Mouse (Mus musculus) adrenal gland, postnatal 14 days (tissue): ENCODE results near the gene Sytl4. TPM values are rescaled to one million over a fixed set of nuclear protein-coding genes. Genes with fewer than 3 reads are reported as not detected.

ENCODE experiments used
- DNase-seq: peaks from one replicate; pipeline ENCODE4 v3.0.0; 2021; ENCODE audit warnings: mixed read lengths
- long read RNA-seq, 2 experiments: library from polyadenylated mRNA; stranded (forward); transcript quantifications; one replicate each; pipeline ENCODE4 v2.0.0; 2021
- total RNA-seq: library from RNA; stranded (reverse); gene quantifications from 2 replicates; pipeline ENCODE4 v1.2.3, GENCODE M21; 2021

Gene Sytl4
- total RNA-seq: 9.0 and 11.0 TPM in 2 replicates
- long read RNA-seq, experiment 1, partial matches to known transcripts: 2 of 11 reads
- long read RNA-seq, experiment 1, other reads (novel, unspliced or antisense): 3 of 11 reads
- long read RNA-seq, experiment 2, partial matches to known transcripts: 0 of 2 reads
- long read RNA-seq, experiment 2, other reads (novel, unspliced or antisense): 1 of 2 reads

DNA sequence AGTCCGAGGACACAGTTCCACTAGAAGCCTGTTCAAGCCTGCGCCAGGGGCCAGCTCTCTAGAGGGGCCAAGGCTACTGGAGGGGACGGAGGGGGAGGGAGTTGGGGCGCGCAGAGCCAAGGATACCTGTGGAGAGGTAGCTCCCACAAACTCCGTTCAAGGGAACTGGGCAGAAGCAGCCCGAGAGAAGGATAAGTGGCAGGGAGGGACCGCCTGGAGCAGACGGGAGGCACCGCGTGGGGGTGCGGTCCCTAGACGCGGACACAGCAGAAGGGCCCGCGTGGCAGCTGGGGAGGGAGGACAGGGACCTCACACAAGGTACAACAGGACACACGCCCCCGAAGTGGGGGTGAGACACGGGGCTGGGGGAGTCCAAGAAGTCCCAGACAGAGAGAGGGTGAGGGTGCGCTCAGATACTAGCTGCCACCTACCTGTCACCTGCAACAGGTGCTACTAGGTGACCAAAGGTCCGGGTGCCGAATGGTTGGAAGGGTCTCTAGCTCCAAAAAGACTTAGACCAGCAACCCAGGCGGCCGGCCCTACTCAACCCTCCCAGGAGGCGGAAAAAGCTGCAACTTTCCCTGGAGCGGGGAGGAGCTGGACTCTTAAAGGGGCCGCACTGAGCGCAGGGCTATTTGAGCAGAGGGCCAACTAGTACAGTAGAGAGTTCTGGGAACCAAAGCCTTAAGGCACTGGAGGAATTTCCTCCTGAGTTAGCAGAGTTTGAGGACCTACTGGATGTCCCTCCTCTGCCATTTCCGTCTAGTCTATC, at the start of gene Sytl4:
Gene Sytl4 (minus strand): TSS at position 582 of the 772 bp plus-strand sequence.
- DNase-seq: peak; percentile 66

GRCm38 (mm10) chrX:134020664-134021063, 39.1 kb upstream of the Sytl4 start:
- DNase-seq: no peak

DNA sequence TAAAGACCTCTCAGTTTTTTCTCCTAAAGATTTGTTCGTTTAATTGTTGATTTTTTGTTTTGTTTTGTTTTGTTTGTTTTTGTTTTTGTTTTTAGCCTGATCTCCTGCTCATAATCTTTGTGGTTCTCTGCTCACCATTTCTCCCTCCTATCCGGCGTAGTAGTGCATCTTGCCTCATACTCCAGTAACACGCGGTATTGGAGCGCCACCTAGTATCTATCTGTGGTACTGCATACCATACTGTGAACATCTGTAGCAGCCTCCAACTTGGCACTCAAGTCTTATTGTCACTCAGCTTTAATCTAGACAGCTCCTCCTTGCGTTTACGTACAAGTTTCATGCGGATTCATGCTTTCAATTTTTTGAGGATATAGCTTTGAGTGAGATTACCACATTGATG, 37.4 kb upstream of the Sytl4 start:
- DNase-seq: peak; percentile 72

DNA sequence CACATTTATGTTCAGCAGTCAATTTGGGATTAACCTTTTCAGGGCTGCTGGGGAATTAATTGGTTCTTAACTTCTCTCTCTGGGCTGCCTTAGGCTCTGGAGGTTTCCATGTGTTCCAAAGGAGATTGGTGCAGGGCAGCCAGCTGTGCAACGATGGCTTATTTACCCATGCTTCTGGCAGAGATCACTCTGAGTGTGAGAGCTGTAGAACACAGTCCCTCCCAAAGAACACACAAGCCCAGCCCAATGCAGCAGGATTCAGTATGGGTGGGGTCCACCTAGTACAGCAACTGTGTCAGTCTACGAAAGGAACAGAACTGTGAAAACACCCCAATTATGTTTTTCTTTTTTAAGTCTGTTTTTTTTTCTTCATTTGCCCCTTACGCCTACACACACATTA, 14.3 kb upstream of the Sytl4 start:
- no peak for DNase-seq

DNA sequence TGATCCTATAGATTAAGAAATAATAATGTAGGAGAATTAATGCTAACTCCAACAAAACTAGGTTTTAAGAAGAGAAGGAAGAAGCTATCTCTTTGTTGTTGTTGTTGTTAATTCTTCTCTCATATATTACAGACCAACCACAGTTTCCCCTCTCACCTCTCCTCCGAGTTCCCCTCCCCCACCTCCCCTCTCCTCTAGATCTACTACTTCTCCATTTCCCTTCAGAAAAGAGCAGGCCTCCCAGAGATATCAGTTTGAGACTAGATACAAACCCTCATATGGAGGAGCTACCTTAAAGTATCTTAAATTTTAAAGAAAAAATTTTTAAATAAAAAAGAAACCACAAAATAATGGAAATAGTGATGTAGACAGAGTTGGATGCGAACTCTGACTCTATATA, 17.0 kb downstream of the Sytl4 start:
- no peak for DNase-seq

DNA sequence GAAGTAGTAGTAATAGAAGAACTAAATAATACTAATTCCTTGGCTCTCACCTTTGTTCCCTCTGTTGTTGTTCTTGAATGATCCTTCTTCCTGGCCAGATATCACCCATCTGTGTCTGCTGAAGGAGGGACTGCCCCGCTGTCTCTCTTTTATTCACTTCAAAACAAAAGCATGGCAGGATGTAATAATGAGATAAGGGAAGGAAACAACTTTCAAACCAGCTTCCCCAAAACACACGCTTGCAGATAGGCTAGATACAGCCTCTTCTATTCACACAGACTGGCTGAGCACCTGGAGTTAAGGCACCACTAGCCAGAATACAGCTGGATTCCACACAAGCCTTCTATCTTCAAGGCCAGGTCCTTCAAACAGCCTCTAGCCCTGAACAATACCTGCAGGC, 21.0 kb downstream of the Sytl4 start:
- DNase-seq: no peak

GRCm38 (mm10) chrX:133954661-133955060, 27.0 kb downstream of the Sytl4 start:
- DNase-seq: no peak

DNA sequence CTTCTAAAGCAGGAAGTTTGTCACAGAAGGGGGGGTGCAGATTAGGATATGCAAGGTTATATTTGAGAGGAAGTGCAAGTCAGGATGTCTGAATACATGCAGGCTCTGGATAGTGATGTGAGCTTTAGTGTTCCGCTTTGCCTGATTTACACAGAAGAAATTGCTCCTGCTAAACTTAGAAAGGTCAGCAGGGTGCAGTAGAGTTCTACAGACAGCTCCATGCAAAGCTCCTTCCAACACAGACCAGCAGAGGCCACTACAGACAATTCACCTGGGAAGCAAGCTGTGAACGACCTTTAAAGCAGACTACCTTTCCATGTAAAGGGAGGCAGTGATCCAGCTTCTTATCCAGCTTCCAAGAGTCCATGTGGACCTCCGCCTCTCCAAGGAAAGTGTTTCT, 34.2 kb downstream of the Sytl4 start:
- DNase-seq: peak; percentile 60

DNA sequence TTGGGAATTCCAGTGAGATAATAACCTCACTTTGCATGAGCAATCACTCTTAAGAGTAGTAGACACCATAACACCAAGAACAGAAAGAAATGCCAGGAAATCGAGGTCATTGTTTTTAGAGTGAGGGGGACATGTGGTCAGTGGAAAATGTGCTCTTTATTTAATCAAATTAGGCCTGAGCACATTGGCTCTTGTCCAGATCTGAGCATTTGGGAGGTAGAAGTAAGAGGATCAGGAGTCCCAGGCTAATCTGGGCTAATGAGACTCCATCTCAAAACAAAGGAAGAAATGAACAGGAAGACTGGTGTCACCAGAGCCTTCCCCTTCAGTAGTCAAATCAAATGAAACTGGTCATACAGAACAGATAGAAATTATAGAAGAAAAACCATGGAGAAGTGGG, 42.1 kb downstream of the Sytl4 start:
- no peak for DNase-seq

- DNase-seq: no peak
Measured at GRCm38 (mm10) chrX:133936605-133937225, 44.9 kb downstream of the Sytl4 start.

GRCm38 (mm10) chrX:133931302-133932013, 50.2 kb downstream of the Sytl4 start:
- peak; percentile 43 for DNase-seq

- no peak for DNase-seq
Measured at GRCm38 (mm10) chrX:133926760-133927159, 54.9 kb downstream of the Sytl4 start.

- no peak for DNase-seq
Measured at GRCm38 (mm10) chrX:133921187-133921586, 60.4 kb downstream of the Sytl4 start.

DNA sequence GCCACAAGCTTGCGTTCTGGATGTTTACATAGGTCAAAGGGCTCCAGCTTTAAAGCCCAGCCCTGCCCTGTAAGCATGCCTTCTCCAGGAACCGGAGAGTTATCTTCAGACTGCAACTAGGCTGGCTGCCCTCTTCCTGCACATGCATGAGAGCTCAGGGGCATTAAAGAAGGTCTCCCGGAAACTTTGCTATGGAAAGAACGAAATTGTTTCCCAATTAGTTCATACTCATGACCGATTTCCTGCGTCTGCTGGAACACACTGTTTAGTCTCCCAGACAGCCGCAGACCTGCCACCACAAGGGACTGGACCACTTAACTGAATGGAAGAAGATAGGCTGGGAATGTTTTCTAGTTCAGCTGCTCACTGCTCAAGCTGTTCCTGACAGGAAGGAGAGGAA, 67.4 kb downstream of the Sytl4 start:
- no peak for DNase-seq

DNA sequence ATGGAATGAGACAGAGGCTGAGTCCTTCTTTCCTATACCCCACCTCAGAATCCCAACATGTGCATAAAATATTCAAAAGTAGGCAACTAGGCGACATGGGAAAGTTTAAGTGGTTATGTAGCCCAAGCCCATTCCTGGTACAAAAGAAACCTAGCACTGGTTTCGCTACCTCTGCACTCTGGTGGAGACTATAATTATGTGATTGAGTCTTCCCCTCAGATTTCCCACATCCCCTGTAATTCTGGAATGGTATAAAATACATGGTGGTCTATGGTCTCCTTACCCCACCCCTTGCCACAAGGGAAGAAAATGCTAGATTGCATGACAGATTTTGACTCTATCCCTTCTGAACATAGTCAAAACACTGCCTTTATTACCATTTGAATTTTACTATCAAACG, 68.6 kb downstream of the Sytl4 start:
- no peak for DNase-seq

DNA sequence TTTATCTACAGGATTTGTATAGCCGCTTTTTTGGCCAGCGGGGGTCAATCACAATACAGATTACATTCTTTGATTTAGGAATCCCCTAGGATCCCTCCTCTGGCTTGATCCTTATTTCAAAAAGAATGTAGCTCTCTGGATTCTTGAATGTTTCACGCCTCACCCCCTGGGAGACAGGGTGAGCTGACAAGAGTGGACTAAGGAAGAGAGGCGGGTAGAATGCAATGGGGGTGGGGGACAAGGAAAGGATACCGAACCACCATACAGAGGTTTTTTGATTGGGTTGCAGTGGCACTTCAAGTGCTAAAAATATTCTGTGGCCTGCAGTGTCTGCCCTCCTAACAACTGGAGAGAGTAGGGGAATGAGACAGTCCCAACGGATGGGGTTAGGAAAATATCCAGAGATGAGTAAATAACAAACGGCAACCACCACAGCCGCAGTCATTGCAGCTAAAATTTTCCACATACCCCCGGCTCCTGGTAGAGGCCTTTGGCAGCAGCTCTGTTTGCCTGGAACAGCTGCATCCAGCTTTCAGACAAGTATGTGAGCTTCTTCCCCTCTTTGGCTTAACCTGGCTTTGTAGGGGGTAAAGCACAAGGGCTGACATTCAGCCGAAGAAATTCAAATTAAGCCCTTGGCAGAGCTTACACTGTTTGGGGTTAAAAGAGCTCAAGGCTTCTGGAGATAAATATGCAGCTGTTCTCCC, 70.1 kb downstream of the Sytl4 start:
- DNase-seq: no peak

- DNase-seq: no peak
Measured at GRCm38 (mm10) chrX:133908261-133908660, 73.4 kb downstream of the Sytl4 start, which contains the start of gene Srpx2. Srpx2 (plus strand) TSS chrX:133908426.

DNA sequence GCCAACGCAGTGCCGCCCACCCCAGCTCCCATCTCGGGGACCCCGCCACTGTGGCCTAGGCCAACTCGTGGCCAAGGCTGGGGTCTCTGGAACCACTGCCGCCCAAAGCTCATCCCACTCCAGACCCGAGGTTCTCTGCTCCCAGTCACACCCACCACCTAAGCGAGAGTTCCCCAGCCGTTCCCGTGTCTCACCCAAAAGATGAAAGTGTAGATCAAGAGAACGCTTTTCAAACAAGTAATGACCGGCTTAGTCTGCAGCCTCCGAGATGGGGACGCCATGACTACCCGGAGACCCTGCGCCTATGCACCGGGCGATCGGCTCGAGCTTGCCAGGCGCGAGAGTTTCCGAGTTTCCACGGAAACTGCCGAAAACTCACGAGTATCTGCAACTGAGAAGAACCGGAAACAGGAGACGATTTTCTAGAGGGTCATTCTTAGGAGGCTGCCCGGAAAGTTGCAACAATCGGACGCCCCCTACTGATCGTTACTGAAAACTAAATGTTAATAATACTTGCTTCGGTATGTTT, 83.5 kb downstream of the Sytl4 start, which contains the start of gene Tspan6:
Gene Tspan6 (minus strand): TSS at position 416 of the 529 bp plus-strand sequence.
- peak; percentile 81 for DNase-seq

DNA sequence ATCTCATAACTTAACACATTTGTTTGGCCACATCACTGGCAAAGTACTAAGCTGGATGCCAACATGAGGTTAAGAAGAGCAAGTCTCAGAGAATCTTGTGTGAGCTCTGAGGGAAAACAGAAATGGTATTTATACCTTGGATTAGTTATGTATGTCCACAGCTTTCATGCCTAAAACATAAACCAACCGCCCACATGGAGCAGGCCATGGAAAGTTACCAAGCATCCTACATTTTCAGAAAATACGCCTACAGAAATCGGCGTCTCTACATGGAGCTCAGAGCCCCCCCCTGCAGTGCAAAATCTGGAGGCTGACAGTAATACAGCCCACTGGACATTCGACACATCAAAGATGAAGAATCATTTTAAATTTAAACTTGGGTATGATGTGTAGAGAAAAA, 93.5 kb downstream of the Sytl4 start:
- no peak for DNase-seq

GRCm38 (mm10) chrX:133887308-133887707, 94.3 kb downstream of the Sytl4 start:
- no peak for DNase-seq
